Mouse (Mus musculus): ENCODE results near the gene Dab1.
A peak's percentile ranks its signal among the peaks of the same experiment; 100 is the strongest.

The Dab1 gene

GRCm38 (mm10) chr4:104120108-104120507 lies 500.9 kb downstream of the Dab1 start:
- no peak for DNase-seq

DNA sequence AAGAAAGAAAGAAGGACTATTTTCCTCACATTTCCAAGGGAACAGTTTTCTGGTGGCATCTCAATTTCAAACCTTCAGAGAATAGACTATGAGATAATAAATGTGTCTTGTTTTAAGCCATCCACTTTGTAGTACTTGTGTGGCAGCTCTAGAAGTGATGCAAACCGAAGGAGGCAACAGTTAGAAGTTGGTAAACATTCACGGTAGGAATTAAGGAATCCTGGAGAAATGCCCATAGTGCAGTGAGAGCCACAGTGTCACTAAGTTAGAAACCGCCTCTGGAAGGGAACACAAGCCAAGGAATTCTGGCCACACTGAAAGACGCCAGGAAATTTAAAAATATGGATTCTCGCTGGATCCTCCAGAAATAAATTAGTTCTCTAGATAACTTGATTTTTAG lies 502.8 kb downstream of the Dab1 start:
- no peak for DNase-seq

- no peak for DNase-seq
Observed at GRCm38 (mm10) chr4:104122364-104122763, 503.2 kb downstream of the Dab1 start.

- no peak for DNase-seq
Observed at GRCm38 (mm10) chr4:104153637-104154036, 534.5 kb downstream of the Dab1 start.

DNA sequence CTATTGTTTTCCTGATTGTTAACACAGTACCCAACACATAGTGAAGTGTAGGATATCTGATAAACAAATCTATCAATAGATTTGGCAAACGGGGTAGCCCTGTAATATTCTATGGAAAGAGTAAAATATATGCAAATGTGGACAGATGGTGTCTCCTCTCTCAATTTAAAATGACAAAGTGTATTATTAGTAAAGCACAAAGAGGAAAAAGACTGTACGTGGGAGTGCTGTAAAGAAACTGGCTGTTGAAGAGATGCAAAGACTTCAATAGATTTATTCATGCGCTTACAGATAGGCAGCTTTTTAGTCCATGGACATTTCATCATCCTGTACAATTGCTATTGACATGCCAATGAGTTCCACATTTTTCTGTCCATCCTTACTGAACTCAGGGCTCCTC lies 558.9 kb downstream of the Dab1 start:
- no peak for DNase-seq

DNA sequence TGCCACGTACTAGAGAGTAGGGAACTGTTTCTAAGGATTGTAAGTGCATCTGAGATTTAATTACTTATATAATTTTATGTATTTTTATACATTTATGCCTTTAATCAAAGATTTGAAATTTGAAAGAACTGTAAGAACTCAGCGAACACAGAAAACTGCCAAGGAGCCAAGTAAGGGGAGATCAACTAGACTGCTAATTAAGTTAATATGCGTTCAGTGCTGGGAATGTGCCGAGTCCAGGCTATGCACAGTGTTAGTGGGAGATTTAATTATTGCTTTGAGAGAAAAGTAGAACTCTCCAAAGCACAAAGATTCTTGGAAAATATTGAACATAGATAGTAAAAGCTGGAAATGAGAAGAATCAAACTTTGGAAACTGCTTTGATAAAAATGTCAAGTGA lies 567.2 kb downstream of the Dab1 start:
- DNase-seq, result no peak

DNA sequence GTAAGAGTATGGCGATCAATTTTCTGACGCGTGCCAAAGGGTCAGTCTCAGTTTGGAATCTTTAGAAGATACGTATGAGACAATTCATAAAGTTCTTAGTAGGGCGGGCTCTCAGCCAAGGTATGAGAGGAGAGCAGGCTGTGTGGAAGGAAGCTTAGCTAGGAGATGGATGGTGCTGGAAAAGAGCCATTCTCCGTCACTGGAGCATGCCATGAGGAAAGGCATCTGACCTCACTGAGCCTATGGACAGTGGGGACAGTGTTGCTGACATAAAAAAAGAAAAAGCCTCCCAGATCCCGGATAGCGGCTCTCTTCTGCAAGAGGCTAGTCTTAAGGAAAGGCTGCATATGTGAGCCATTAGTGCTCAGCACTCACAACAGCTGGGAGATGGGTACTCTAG lies 579.5 kb downstream of the Dab1 start:
- no peak for DNase-seq

GRCm38 (mm10) chr4:104201686-104202085 lies 582.5 kb downstream of the Dab1 start:
- DNase-seq, result no peak

DNA sequence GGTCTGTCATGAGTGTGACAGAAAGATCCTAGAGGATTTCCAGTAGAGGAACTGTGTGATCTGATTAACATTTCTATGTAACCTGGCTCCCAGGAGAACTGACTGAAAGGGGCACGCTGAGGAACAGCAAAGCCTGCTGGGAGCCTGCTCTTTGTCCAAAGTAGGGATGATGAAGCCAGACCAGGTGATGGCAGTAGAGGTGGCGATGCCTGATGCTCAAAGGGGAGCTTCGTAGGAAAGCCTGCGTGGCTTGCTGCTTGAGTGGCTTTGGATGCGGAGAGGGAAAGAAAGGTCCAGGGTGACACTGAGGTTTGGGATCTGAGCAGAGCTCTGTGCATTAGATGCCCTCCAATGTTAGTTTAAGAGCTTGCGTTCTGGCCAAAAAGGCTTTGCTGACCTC lies 584.9 kb downstream of the Dab1 start:
- no peak for DNase-seq

DNA sequence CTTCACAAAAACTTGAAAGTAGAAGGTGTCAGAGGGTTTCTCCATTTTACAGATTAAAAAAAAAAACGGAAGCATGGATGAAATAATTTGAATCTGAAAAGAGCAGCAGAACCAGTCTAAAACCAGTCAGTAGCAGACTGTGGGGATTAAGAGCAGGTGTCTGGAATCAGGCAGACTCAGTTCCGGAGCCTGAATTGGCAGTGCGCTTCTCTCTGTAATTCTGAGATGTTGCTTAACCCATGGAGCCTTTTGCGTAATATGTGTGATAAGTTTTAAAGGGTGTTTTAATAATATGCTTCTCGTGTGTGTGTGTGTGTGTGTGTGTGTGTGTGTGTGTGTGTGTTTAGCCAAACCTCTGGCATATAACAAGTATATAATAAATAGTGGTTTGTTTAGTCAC lies 587.5 kb downstream of the Dab1 start:
- DNase-seq, result no peak

GRCm38 (mm10) chr4:104209081-104209480 lies 589.9 kb downstream of the Dab1 start:
- peak; percentile 33 for DNase-seq

DNA sequence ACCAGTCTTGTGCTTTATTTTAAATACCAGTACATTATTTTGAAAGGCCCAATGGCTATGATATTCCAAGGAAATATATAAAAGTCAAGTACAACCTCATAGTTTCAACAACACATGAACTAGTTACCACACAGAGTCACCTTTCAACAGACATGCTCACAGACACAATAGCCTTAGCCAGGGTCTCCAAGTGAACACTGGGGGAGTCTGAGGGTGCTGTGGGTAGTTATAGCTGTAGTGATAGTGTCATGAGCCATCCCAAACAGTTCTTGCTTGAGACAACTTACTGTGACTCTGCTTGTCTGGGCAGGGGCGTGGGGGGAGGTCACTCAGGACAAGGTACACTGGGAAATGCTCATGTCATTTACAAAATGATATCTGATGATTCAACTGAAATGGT lies 591.6 kb downstream of the Dab1 start:
- no peak for DNase-seq

DNA sequence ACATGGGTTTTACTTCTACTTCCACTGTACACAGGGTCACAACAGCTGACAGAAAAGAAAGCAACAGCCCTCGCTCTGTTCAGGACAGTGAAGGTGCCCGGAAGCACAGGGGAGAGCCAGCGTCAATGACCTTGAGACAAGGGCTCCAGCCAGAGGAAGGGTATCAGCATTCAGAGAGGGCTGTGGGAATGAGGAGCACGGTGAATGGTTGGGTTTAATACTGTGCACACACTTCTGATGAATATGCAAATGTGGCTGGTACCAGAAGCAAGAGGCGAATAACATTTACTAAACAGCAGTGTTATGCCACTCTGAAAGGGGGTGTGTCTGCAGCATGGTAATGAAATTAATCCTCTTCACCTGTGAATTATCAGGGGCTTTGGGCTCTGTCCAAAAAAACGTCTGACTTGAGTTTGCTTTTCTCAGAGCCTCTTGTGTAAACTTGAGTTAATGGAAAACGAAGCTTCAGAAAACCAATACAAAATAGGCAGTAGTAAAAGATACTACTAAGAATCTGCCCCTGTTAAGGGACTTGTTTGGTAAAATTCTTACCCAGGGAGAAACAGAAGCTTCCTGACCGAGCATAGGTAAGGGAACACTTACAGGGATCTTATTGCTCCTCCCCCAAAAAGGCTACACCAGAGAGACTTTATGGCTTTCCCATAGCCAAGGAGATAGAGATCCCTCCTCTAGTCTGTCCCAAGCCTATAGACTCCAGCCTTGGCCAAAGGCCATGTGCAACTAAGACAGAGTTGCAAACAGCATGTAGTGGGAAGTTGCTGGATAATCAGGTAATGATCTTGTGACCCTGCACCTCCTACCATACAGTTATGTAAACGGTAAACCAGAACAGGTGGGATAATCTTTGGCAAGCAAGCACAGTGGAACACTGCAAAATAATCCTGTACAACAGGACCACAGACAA lies 592.6 kb downstream of the Dab1 start:
- peak; percentile 4 for DNase-seq

DNA sequence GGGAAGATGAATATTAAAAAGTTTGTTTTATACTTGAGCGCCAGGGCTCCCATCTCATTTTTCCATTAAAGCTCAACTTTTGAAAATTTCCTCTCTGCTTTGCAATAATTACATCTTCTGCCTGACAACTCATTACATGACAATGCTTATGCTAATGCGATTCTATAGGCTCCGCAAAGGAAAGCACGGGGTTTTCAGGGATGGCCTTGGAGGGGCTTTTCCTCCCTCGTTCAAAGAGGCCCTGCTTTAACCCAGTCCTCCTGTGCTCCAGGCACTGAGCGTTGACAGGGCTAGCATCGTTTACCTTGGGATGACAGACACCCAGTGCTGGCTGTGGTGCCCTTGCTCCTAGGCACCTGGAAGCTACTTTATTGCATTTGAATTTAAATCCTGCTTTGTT lies 595.6 kb downstream of the Dab1 start:
- no peak for DNase-seq

DNA sequence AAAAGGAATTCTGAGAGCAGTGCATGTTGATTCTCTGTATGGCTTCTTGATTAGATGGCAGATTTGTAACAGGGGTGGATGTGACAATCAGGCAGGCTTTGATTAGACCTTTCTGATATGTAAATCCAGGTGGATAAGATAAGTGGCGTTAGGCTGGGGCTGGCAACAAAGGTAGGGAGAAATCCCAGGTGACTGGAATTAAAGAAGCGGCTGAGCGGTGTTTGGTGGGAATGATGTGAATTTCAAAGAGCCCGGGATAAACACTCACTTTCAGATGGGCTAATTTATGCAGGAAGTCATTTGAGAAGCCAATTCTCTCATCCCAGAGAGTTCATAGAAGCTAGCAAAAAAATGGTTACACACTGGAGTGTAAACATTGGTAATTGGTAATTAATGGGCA lies 598.2 kb downstream of the Dab1 start:
- no peak for DNase-seq

- DNase-seq, result peak; percentile 73
Observed at GRCm38 (mm10) chr4:104218765-104219164, 599.6 kb downstream of the Dab1 start.

GRCm38 (mm10) chr4:104220099-104220498 lies 600.9 kb downstream of the Dab1 start:
- no peak for DNase-seq

DNA sequence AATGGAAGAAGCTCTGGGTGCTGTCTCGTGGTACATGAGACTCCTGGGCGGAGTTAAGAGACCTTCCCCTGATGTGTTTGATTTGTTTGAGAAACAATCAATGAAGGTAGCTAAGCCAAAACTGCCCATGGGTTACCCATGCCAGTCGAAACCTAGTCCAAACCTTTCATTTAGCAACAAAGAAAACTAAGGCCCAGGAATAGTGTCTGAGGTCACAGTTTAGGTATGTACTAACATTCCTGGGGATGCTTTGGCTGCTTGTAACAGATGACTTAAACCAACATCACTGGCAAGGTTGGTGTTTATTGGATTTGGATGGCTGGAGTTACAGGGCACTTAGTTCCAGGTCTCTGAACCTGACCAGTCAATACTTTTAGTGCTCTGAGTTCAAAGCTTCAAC lies 610.1 kb downstream of the Dab1 start:
- DNase-seq, result no peak

DNA sequence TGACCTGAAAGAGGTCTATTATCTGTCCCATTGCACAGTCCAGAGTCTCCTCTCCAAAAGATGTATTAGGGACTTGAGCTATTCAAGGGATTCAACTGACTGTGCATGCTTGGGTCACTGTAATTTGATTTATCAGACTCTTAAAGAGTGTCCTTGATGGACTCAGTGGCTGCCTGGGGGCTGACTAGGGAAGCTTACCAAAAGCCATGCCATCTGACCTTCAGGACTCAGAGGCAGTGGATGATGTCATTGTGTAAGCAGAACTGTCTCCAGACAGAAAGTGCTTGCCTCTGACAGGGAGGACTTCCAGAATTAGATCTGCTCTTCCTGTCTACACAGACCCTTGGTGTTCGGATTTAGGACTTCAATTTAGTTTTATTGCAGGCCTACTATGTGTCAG lies 627.3 kb downstream of the Dab1 start:
- no peak for DNase-seq

- DNase-seq, result no peak
Observed at GRCm38 (mm10) chr4:104249462-104249861, 630.3 kb downstream of the Dab1 start.

DNA sequence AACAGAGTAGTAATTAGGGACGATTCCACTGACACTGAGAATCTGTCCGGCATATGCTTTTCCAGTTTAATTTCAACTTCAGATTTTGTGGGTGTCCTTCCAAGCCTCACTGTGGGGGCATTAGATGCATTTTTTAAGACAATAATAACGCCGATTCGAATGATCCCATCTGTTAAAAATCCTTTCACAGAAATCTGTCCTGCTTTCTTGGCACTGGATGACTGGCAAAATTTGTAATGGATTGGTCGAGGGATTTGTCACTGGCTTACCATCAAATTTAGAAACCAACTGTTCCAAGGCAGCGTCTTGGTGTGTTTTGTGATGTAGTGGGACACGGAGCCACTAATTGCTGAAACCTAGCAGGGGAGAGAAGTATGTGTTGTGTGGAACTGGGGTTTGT lies 638.6 kb downstream of the Dab1 start:
- DNase-seq, result no peak

DNA sequence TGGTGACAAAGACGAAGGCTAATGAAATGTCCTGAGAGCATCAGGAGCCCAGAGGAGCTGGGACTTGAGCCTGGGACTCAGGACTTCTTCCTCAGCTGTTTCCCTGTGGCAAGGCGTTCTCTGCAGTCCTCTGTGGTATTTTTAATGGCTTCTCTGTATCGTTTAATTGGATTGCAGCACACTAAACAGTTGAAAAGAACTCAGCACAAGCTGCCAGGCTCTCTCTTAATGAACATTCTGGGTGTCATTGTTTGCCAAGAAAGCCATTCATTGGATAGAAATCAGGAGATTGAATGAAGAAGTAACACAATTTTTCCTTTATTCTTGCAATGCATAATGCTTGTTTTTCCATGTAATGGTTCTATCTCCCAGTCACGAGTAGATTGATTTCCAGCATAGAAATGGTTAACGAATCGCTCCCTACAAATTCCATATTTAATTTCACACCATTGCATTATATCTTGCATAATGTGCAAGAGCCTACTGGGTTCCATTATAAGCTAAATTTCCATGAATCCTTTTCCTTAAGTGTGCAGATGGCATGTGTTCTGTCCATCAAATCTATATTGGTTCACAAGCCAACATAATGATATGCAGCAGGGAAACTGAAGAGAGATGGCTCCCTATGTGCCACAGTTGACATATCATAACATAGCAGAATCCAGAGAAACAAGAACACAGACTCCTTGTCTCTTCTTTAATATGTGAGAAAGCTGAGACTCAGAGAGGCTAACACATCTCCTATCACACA lies 650.4 kb downstream of the Dab1 start:
- DNase-seq, result no peak

- DNase-seq, result no peak
Observed at GRCm38 (mm10) chr4:104270173-104270557, 651.0 kb downstream of the Dab1 start.

DNA sequence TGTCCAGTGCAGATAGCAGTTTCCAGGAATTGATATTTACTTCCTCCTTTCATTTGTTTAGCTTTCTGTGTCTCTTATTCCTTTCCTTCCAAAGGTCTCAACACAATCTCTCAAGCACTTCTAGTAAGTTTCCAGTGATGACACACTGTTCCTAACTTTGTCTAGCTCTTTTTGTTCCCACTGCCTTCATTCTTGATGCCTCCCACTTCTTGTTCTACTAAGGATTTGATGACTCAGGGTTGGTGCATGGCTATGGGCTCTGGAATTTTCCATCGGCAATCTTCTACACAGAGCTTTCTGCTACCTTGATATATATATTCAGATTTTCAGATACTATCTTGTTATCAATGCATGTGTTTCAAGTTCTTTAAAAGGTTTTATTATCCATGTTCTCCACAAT lies 656.1 kb downstream of the Dab1 start:
- no peak for DNase-seq

Data from kidney, adult 9 months (tissue).